Mouse (Mus musculus): ENCODE data around the gene Glmn.

DNA sequence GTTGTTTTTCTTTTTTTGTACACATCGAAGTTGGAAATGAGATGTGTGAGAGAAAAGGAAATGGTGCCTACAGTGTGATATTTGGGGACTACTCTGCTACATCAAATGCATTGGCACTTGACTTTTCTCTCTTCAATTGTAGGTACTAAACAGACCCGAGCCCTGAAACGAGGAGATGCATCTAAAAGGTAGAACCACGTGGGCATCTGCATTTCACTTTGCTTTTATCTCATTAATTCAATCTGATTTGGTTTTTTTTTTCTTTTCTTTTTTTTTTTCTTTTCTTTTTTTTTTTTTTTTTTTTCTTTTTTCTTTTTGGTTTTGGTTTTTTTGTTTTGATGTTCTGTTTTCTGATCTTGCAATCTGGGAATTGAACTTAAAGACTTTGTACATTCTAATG, 692 bp upstream of the Glmn start:
- no peak for TF ChIP-seq CTCF (IDR thresholded peaks at IDR 0.05; ENCODE audit: low read depth)
- TF ChIP-seq EP300 (IDR thresholded peaks at IDR 0.05; ENCODE audit: low read depth): no peak

Measured in heart, postnatal 0 days (tissue).